24 mouse cellular contexts compared by ENCODE assay signal in the genomic region with DNA sequence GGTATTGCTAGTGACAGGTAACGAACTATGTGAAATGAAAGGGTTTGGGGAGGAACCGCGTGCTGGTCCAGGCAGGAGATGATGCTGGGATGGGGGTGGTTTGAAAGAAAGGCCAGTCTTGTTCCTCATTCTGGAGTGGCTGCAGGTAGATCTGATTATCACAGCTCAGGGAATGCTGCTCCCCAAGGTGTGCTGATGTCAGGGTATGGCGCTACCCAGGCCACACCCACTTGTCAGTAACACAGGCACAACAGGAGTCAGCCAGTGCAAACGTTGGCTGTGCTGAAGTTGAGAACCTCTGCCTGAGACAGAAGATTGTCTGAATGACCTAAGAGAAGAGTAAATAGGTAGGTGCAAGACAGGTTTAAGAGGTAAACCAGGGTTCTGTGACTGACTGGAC. TPM values are rescaled to one million over a fixed set of nuclear protein-coding genes. Genes with fewer than 3 reads are reported as not detected.
DNase-seq lines count a peak whose midpoint lies in the region; ATAC-seq and TF ChIP-seq lines count a peak whose summit lies in the region.
"Had no signal": no experiment of that assay in that cellular context is flagged by ENCODE, and none has a peak within 500 bp of the region (broad histone marks: within the 10 kb centered on the region; RNA-seq: fewer than 3 reads in every experiment).

No protein-coding gene starts in this region.

- no peak overlapping the region for H3K27ac ChIP-seq in lung, embryonic 14.5 days (ENCODE audit: low read depth)
- peak overlapping the region; percentile 52; the same call in 1 of the 2 replicates for H3K27ac ChIP-seq in intestine, embryonic 16.5 days (ENCODE audit: low read length)
- peak overlapping the region; percentile 91; the same call in 1 of the 2 replicates for H3K27ac ChIP-seq in stomach, embryonic 15.5 days
- H3K27ac ChIP-seq in midbrain, embryonic 15.5 days, result no peak overlapping the region
- H3K27ac ChIP-seq: embryonic facial prominence, embryonic 15.5 days; forebrain, embryonic 12.5 days; forebrain, embryonic 15.5 days; hindbrain, embryonic 10.5 days; hindbrain, embryonic 13.5 days had no signal

- ATAC-seq in lung, embryonic 14.5 days (ENCODE audit: insufficient read depth), result no peak
- ATAC-seq in intestine, embryonic 16.5 days, result no peak
- ATAC-seq in stomach, embryonic 15.5 days (ENCODE audit: insufficient read depth, low FRiP score, low read depth), result no peak
- ATAC-seq in midbrain, embryonic 15.5 days (replicated peaks), result no peak
- ATAC-seq: CD4-positive, CD25-positive, alpha-beta regulatory T cell, adult 4 months; forebrain, embryonic 15.5 days; hindbrain, embryonic 16.5 days had no signal

- TF ChIP-seq CTCF in lung, embryonic 14.5 days (IDR thresholded peaks at IDR 0.05; ENCODE audit: low read depth), result no peak

- no peak for DNase-seq in lung, embryonic 14.5 days
- DNase-seq in lung, postnatal 4 days, result no peak
- DNase-seq in yolk sac, embryonic 10.5 days (ENCODE audit: low spot score), result peak; percentile 60
- DNase-seq in kidney, adult 9 months, result no peak
- no peak for DNase-seq in thymus, postnatal 36 days
- DNase-seq: adrenal gland, adult 2 months; adrenal gland, postnatal 14 days; cerebellum, adult 11 months; cerebellum, adult 2 months; cerebellum, adult 9-11 months; cerebellum, postnatal 25 days; gastrocnemius, postnatal 10 days; gastrocnemius, postnatal 36 days; heart, postnatal 36 days had no signal

- no peak overlapping the region for H3K4me3 ChIP-seq in lung, embryonic 14.5 days (ENCODE audit: low read depth, low read length)
- H3K4me3 ChIP-seq in intestine, embryonic 16.5 days (ENCODE audit: low read length), result no peak overlapping the region
- H3K4me3 ChIP-seq in stomach, embryonic 15.5 days (replicated peaks), result no peak overlapping the region
- no peak overlapping the region for H3K4me3 ChIP-seq in midbrain, embryonic 15.5 days
- H3K4me3 ChIP-seq: embryonic facial prominence, embryonic 15.5 days; forebrain, embryonic 12.5 days; forebrain, embryonic 15.5 days; hindbrain, embryonic 10.5 days; hindbrain, embryonic 13.5 days had no signal

- H3K27me3 ChIP-seq in lung, embryonic 14.5 days (ENCODE audit: insufficient read depth, low read length), result no peaks in the 10 kb centered on the region
- H3K27me3 ChIP-seq in intestine, embryonic 16.5 days (replicated peaks; ENCODE audit: control insufficient read depth, insufficient read depth, low read length), result no peaks in the 10 kb centered on the region
- H3K27me3 ChIP-seq in stomach, embryonic 15.5 days (replicated peaks), result no peaks in the 10 kb centered on the region
- peaks cover 13% of the 10 kb centered on the region for H3K27me3 ChIP-seq in midbrain, embryonic 15.5 days (replicated peaks)
- H3K27me3 ChIP-seq: embryonic facial prominence, embryonic 15.5 days; forebrain, embryonic 15.5 days had no signal

- 68% methylated on average over 5 of the region's 5 CpGs for WGBS in lung, embryonic 14.5 days
- WGBS in intestine, embryonic 16.5 days, result 77% methylated on average over 5 of the region's 5 CpGs
- 74% methylated on average over 5 of the region's 5 CpGs for WGBS in stomach, embryonic 15.5 days
- WGBS in midbrain, embryonic 15.5 days, result 83% methylated on average over 5 of the region's 5 CpGs

- no peaks in the 10 kb centered on the region for H3K9me3 ChIP-seq in lung, embryonic 14.5 days (ENCODE audit: low read depth, low read length)
- no peaks in the 10 kb centered on the region for H3K9me3 ChIP-seq in intestine, embryonic 16.5 days (ENCODE audit: control insufficient read depth, low read length)
- no peaks in the 10 kb centered on the region for H3K9me3 ChIP-seq in stomach, embryonic 15.5 days
- H3K9me3 ChIP-seq in midbrain, embryonic 15.5 days, result no peaks in the 10 kb centered on the region
- H3K9me3 ChIP-seq: embryonic facial prominence, embryonic 15.5 days; forebrain, embryonic 12.5 days; forebrain, embryonic 15.5 days; hindbrain, embryonic 10.5 days; hindbrain, embryonic 13.5 days had no signal

- H3K4me2 ChIP-seq in lung, embryonic 14.5 days, result 0 out of 2 replicates have a peak overlapping the region, but pooled peaks have one; percentile 88
- H3K4me2 ChIP-seq in intestine, embryonic 16.5 days (ENCODE audit: low read depth, low read length), result 0 out of 2 replicates have a peak overlapping the region, but pooled peaks have one; percentile 92
- peak overlapping the region; percentile 57; the same call in 1 of the 2 replicates for H3K4me2 ChIP-seq in stomach, embryonic 15.5 days
- H3K4me2 ChIP-seq in midbrain, embryonic 15.5 days, result no peak overlapping the region
- H3K4me2 ChIP-seq: embryonic facial prominence, embryonic 15.5 days; forebrain, embryonic 12.5 days; forebrain, embryonic 15.5 days; hindbrain, embryonic 13.5 days had no signal

- H3K9ac ChIP-seq in lung, embryonic 14.5 days, result no peak overlapping the region
- no peak overlapping the region for H3K9ac ChIP-seq in intestine, embryonic 16.5 days (ENCODE audit: low read depth, low read length)
- no peak overlapping the region for H3K9ac ChIP-seq in stomach, embryonic 15.5 days
- no peak overlapping the region for H3K9ac ChIP-seq in midbrain, embryonic 15.5 days
- H3K9ac ChIP-seq: embryonic facial prominence, embryonic 15.5 days; forebrain, embryonic 12.5 days; forebrain, embryonic 15.5 days; hindbrain, embryonic 13.5 days had no signal

- H3K36me3 ChIP-seq in lung, embryonic 14.5 days (ENCODE audit: insufficient read depth), result peaks cover 7% of the 10 kb centered on the region; the same call in 1 of the 2 replicates
- no peaks in the 10 kb centered on the region for H3K36me3 ChIP-seq in intestine, embryonic 16.5 days (ENCODE audit: control insufficient read depth, insufficient read depth, low read length)
- no peaks in the 10 kb centered on the region for H3K36me3 ChIP-seq in stomach, embryonic 15.5 days
- H3K36me3 ChIP-seq in midbrain, embryonic 15.5 days (replicated peaks), result no peaks in the 10 kb centered on the region
- H3K36me3 ChIP-seq: embryonic facial prominence, embryonic 15.5 days; forebrain, embryonic 12.5 days; forebrain, embryonic 15.5 days; hindbrain, embryonic 13.5 days had no signal

- peaks cover 29% of the 10 kb centered on the region; the same call in 1 of the 2 replicates for H3K4me1 ChIP-seq in lung, embryonic 14.5 days (ENCODE audit: insufficient read depth)
- H3K4me1 ChIP-seq in intestine, embryonic 16.5 days (ENCODE audit: control insufficient read depth, insufficient read depth, low read length), result peaks cover 36% of the 10 kb centered on the region
- peaks cover 23% of the 10 kb centered on the region for H3K4me1 ChIP-seq in stomach, embryonic 15.5 days
- peaks cover 23% of the 10 kb centered on the region for H3K4me1 ChIP-seq in midbrain, embryonic 15.5 days

RNA-seq across cellular contexts. Expression of a gene that starts 4.7 kb away (rescaled TPM):
- 14.2 and 14.8 TPM in 2 replicates for polyA plus RNA-seq in lung, embryonic 14.5 days (2014; fragmentation: Nextera tagmentation; extraction: Ambion mirVana)
- 6.3 and 6.5 TPM in 2 replicates for polyA plus RNA-seq in intestine, embryonic 16.5 days (2015; fragmentation: Nextera tagmentation; extraction: Ambion mirVana)
- polyA plus RNA-seq in stomach, embryonic 15.5 days (2015; fragmentation: Nextera tagmentation; extraction: Ambion mirVana), result 12.5 and 12.6 TPM in 2 replicates
- polyA plus RNA-seq in midbrain, embryonic 15.5 days (2015; fragmentation: Nextera tagmentation; extraction: Ambion mirVana), result 20.2 and 22.4 TPM in 2 replicates
- polyA plus RNA-seq: CD4-positive, CD25-positive, alpha-beta regulatory T cell, adult 4 months had no signal

Comparison
In these comparisons a context has a peak if more than half of its experiments do, and no peak if none do; other contexts are left out.
1. H3K27ac ChIP-seq: peak in intestine, embryonic 16.5 days (single experiment) and stomach, embryonic 15.5 days (single experiment); none in lung, embryonic 14.5 days (single experiment) and midbrain, embryonic 15.5 days (single experiment).